Mouse (Mus musculus) kidney, postnatal 0 days (tissue): ENCODE data around the gene Sh3bp5. TPM values are rescaled to one million over a fixed set of nuclear protein-coding genes. Genes with fewer than 3 reads are reported as not detected.

Experiments used
- ATAC-seq: fragments of 200-750 bp; cut with Nextera tagmentation; replicated peaks from 2 replicates; pipeline ENCODE4 v1.8.0; 2017; ENCODE audit warnings: low read depth, moderate number of reproducible peaks, moderate TSS enrichment, moderate library complexity; ENCODE audit not compliant: low FRiP score
- DNase-seq: peaks from one replicate; pipeline ENCODE4 v3.0.0-alpha.2; 2016; ENCODE audit warnings: low spot score
- H3K27ac ChIP-seq: fragments of 300-500 bp; sonication (generic); 2 replicates; pipeline ENCODE4 v1.5.1; 2014; ENCODE audit warnings: mild to moderate bottlenecking
- H3K27me3 ChIP-seq: fragments of 300-500 bp; sonication (generic); 2 replicates; pipeline ENCODE4 v1.6.1; 2014; ENCODE audit warnings: low read length, mixed read lengths; ENCODE audit not compliant: insufficient read depth
- H3K36me3 ChIP-seq: fragments of 300-500 bp; sonication (generic); 2 replicates; pipeline ENCODE4 v1.6.1; 2014; ENCODE audit warnings: low read length, mixed read lengths; ENCODE audit not compliant: insufficient read depth
- H3K4me1 ChIP-seq: fragments of 300-500 bp; sonication (generic); replicated peaks from 2 replicates; pipeline ENCODE4 v1.6.1; 2014; ENCODE audit warnings: antibody characterized with exemption, low read length, mixed read lengths; ENCODE audit not compliant: insufficient read depth
- H3K4me2 ChIP-seq: fragments of 300-500 bp; sonication (generic); 2 replicates; pipeline ENCODE4 v1.6.1; 2014; ENCODE audit warnings: mild to moderate bottlenecking, low read length, moderate library complexity, mixed read lengths
- H3K4me3 ChIP-seq: fragments of 300-500 bp; sonication (generic); replicated peaks from 2 replicates; pipeline ENCODE4 v1.5.1; 2014; ENCODE audit warnings: low read depth, low read length
- H3K9ac ChIP-seq: fragments of 300-500 bp; sonication (generic); 2 replicates; pipeline ENCODE4 v1.6.1; 2014; ENCODE audit warnings: low read depth, low read length
- H3K9me3 ChIP-seq: fragments of 300-500 bp; sonication (generic); replicated peaks from 2 replicates; pipeline ENCODE4 v1.6.1; 2016; ENCODE audit warnings: low read length, inconsistent platforms, mixed read lengths
- CTCF ChIP-seq: IDR thresholded peaks from 2 replicates; pipeline ENCODE4 v1.5.1; 2016; ENCODE audit warnings: antibody characterized with exemption, low read depth, mild to moderate bottlenecking, moderate library complexity
- WGBS: fragments of 180-500 bp; shearing (Covaris S2); extraction: QIAGEN DNeasy Blood & Tissue Kit; methylation state at CpG from one replicate; pipeline ENCODE4 v1.1.7; 2014; 5-methylcytosine and 5-hydroxymethylcytosine counted together
- polyA plus RNA-seq: library from polyadenylated mRNA; unstranded; fragments of >200 nt; fragmentation: Nextera tagmentation; extraction: Ambion mirVana; gene quantifications from 2 replicates; pipeline ENCODE4 v1.2.1, GENCODE M21; 2015

Sh3bp5 gene
- polyA plus RNA-seq, 1 experiment from 2014 or later = 45.2 TPM

DNA sequence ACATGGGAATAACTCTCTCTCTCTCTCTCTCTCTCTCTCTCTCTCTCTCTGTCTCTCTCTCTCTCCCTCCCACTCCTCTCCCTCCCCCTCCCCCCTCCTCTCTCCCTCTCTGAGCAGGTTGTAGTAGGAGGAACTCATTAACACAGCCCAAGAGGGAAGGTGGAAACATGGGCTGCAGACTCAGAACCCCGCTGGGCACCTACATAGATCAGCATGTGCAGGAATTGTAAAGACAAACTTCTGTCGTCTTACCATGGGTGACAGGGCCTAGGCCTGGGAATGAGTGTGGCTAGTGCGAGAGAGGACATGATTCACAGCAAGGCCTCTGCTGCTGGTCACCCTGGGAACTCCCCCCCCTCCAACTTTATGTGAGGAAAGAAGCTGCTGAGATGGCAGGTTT is 113.7 kb downstream of the Sh3bp5 start:
- DNase-seq = no peak
- H3K36me3 ChIP-seq = no peaks in the 10 kb centered on the region
- H3K4me1 ChIP-seq = peaks cover 7% of the 10 kb centered on the region; the same call in 1 of the 2 replicates
- no peak for TF ChIP-seq CTCF
- H3K9me3 ChIP-seq = no peaks in the 10 kb centered on the region
- no peak overlapping the region for H3K4me2 ChIP-seq
- no peaks in the 10 kb centered on the region for H3K27me3 ChIP-seq
- no peak for ATAC-seq
- no peak overlapping the region for H3K4me3 ChIP-seq
- H3K9ac ChIP-seq = no peak overlapping the region
- 76% methylated on average over 3 of the region's 3 CpGs for WGBS
- H3K27ac ChIP-seq = no peak overlapping the region

DNA sequence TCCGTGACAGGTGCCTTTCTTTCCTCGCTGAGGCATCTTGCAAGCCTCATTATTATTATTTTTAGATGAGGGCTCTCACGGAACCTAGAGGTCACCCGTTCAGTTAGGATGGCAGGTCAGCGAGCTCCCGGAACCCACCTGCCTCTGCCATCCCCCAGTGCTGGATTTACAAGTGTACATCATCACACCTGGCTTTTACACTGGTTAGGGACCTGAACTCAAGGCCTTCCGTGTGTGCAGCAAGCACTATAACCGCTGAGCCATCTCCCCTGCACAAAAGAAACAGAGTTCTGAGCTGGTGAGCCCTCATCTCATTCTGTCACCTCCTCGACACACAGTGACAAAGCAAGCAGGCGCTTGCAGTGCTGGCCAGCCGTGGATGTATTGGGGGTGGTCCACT is 114.7 kb downstream of the Sh3bp5 start:
- Histone ChIP-seq H3K4me1 (peaks cover 7% of the 10 kb centered on the region; the same call in 1 of the 2 replicates), H3K9ac (no peak overlapping the region), H3K27ac (no peak overlapping the region), H3K4me3 (no peak overlapping the region), H3K4me2 (no peak overlapping the region), H3K36me3 (no peaks in the 10 kb centered on the region), H3K27me3 (no peaks in the 10 kb centered on the region), H3K9me3 (no peaks in the 10 kb centered on the region)
- no peak for TF ChIP-seq CTCF
- DNase-seq (no peak), ATAC-seq (no peak)
- WGBS = 83% methylated on average over 11 of the region's 11 CpGs

DNA sequence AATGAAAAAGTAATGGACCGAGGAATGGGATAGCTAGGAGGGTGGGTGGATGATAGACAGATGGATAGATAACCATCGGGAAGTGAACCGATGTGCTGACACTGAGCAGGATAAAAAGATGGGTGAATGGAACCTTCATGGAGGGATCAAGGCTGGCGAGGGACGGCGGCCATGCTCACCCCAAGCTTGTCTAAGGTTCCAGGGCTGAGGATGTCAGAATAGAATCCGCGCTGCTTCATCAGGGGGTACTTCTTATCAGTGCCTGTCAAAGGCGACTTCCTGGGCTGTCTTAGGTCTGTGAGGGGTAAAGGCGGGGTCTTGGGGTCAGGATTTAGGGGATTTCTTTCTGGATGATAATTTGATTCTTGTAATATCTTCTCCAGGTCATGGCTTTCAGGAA is 116.3 kb downstream of the Sh3bp5 start:
- 79% methylated on average over 10 of the region's 10 CpGs for WGBS
- Histone ChIP-seq H3K4me2 (no peak overlapping the region), H3K27ac (no peak overlapping the region), H3K27me3 (no peaks in the 10 kb centered on the region), H3K36me3 (no peaks in the 10 kb centered on the region), H3K9ac (no peak overlapping the region), H3K4me1 (peaks cover 7% of the 10 kb centered on the region; the same call in 1 of the 2 replicates), H3K9me3 (no peaks in the 10 kb centered on the region), H3K4me3 (no peak overlapping the region)
- ATAC-seq = no peak
- DNase-seq = no peak
- TF ChIP-seq CTCF = no peak

GRCm38 (mm10) chr14:31317754-31318153 is 118.1 kb downstream of the Sh3bp5 start:
- Histone ChIP-seq H3K9ac (no peak overlapping the region), H3K27me3 (no peaks in the 10 kb centered on the region), H3K4me3 (no peak overlapping the region), H3K36me3 (no peaks in the 10 kb centered on the region), H3K4me1 (no peaks in the 10 kb centered on the region), H3K4me2 (no peak overlapping the region), H3K9me3 (no peaks in the 10 kb centered on the region), H3K27ac (no peak overlapping the region)
- 82% methylated on average over 3 of the region's 3 CpGs for WGBS
- no peak for DNase-seq
- ATAC-seq = no peak
- TF ChIP-seq CTCF = no peak

DNA sequence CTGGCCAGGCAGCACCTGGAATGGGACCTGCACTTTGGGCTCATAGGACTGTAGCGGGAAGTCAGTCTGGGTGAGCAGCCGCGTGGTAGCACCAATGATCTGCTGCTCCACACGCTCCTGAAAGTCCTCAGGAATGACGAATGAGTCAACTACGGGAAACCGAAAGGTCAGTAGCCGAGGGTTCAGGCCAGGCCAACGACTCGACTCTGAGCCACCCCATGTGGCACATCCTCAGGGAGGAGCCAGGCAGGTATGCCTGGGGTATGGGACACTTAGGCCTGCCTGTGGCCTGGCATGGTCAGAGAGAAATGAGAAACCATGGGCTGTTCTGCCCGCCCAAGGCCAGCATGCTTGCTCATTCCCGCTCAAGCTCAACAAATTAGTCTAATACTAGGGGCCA is 119.3 kb downstream of the Sh3bp5 start:
- no peak overlapping the region for H3K4me2 ChIP-seq
- H3K9ac ChIP-seq = no peak overlapping the region
- TF ChIP-seq CTCF = no peak
- WGBS = 49% methylated on average over 12 of the region's 12 CpGs
- ATAC-seq (no peak), DNase-seq (no peak)
- H3K4me1 ChIP-seq = no peaks in the 10 kb centered on the region
- no peaks in the 10 kb centered on the region for H3K9me3 ChIP-seq
- H3K27me3 ChIP-seq = no peaks in the 10 kb centered on the region
- H3K27ac ChIP-seq = no peak overlapping the region
- H3K36me3 ChIP-seq = no peaks in the 10 kb centered on the region
- H3K4me3 ChIP-seq = no peak overlapping the region

DNA sequence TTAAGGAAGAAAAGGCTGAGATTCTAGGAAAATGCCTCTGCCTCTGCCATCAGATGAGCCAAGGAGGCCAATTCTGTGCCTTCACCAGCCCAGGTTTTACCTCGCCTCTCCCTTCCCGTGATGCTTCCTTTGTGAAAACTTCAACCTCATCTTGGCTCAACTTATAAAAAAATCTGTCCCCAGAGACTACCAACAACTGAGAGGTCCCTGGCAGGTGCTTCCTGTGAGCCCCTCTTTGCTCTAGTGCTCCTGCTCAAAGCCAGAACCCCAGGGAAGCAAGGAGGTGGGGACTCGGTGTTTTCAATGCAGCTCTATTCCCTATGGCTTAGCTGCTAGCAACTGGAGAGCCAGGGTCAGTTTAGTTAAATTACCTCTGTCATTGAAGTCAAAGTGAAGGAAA is 122.7 kb downstream of the Sh3bp5 start:
- Histone ChIP-seq H3K4me3 (no peak overlapping the region), H3K9ac (no peak overlapping the region), H3K27me3 (no peaks in the 10 kb centered on the region), H3K27ac (no peak overlapping the region), H3K4me2 (no peak overlapping the region), H3K9me3 (no peaks in the 10 kb centered on the region), H3K4me1 (no peaks in the 10 kb centered on the region), H3K36me3 (no peaks in the 10 kb centered on the region)
- no peak for ATAC-seq
- no peak for TF ChIP-seq CTCF
- no peak for DNase-seq
- 38% methylated on average over 3 of the region's 3 CpGs for WGBS

Other genes with a start within 250 kb of the Sh3bp5 start
- gene Tnnc1, start 227.8 kb downstream of the Sh3bp5 start, polyA plus RNA-seq = 0.79 and 0.95 TPM in 2 replicates
- 197 and 214 TPM in 2 replicates for gene Nisch, start 219.1 kb downstream of the Sh3bp5 start, polyA plus RNA-seq
- gene Sema3g, start 218.2 kb downstream of the Sh3bp5 start, polyA plus RNA-seq = 6.5 and 7.8 TPM in 2 replicates
- gene Phf7, start 184.8 kb downstream of the Sh3bp5 start, polyA plus RNA-seq = 16.8 and 18.1 TPM in 2 replicates
- 57.8 and 63.4 TPM in 2 replicates for gene Bap1, start 184.6 kb downstream of the Sh3bp5 start, polyA plus RNA-seq
- 4.3 and 4.4 TPM in 2 replicates for gene Dnah1, start 112.2 kb downstream of the Sh3bp5 start, polyA plus RNA-seq
- gene Capn7, start 99.4 kb downstream of the Sh3bp5 start, polyA plus RNA-seq = 38.8 and 40.3 TPM in 2 replicates
- gene Eaf1, start 58.3 kb upstream of the Sh3bp5 start, polyA plus RNA-seq = 14.9 and 16.0 TPM in 2 replicates
- gene Mettl6, start 59.0 kb upstream of the Sh3bp5 start, polyA plus RNA-seq = 43.9 and 51.6 TPM in 2 replicates
- gene Colq, start 155.3 kb upstream of the Sh3bp5 start, polyA plus RNA-seq = 1.3 TPM in 2 replicates
- 2.9 TPM in 1 of 2 replicates, not detected in the other for gene Gm49387, start 204.8 kb upstream of the Sh3bp5 start, polyA plus RNA-seq
- 60.6 and 64.5 TPM in 2 replicates for gene Btd, start 204.9 kb upstream of the Sh3bp5 start, polyA plus RNA-seq
- gene Hacl1, start 205.2 kb upstream of the Sh3bp5 start, polyA plus RNA-seq = 68.9 and 76.3 TPM in 2 replicates